Mouse (Mus musculus) midbrain, embryonic 16.5 days (tissue): ENCODE results near the gene Slc25a21. TPM values are rescaled to one million over a fixed set of nuclear protein-coding genes. Genes with fewer than 3 reads are reported as not detected.

Experiments used
- ATAC-seq: fragments of 200-750 bp; cut with Nextera tagmentation; 2 replicates; pipeline ENCODE4 v1.8.0; 2017; ENCODE audit warnings: moderate TSS enrichment
- H3K27ac ChIP-seq: fragments of 300-500 bp; sonication (generic); 2 replicates; pipeline ENCODE4 v1.5.1; 2014; ENCODE audit warnings: mild to moderate bottlenecking, low read length, mixed read lengths
- H3K27me3 ChIP-seq: fragments of 300-500 bp; sonication (generic); 2 replicates; pipeline ENCODE4 v1.6.1; 2014; ENCODE audit warnings: low read depth, low read length, mixed read lengths; ENCODE audit not compliant: control insufficient read depth, insufficient read depth
- H3K36me3 ChIP-seq: fragments of 300-500 bp; sonication (generic); 2 replicates; pipeline ENCODE4 v1.6.1; 2014; ENCODE audit warnings: mild to moderate bottlenecking, low read length, moderate library complexity, mixed read lengths; ENCODE audit not compliant: control insufficient read depth, insufficient read depth
- H3K4me1 ChIP-seq: fragments of 300-500 bp; sonication (generic); 2 replicates; pipeline ENCODE4 v1.6.1; 2014; ENCODE audit warnings: mild to moderate bottlenecking, low read length, mixed read lengths; ENCODE audit not compliant: control insufficient read depth, insufficient read depth
- H3K4me2 ChIP-seq: fragments of 300-500 bp; sonication (generic); 2 replicates; pipeline ENCODE4 v1.6.1; 2014; ENCODE audit warnings: mild to moderate bottlenecking, low read length, mixed read lengths
- H3K4me3 ChIP-seq: fragments of 300-500 bp; sonication (generic); 2 replicates; pipeline ENCODE4 v1.5.1; 2014; ENCODE audit warnings: low read depth, mild to moderate bottlenecking, low read length, moderate library complexity, mixed read lengths
- H3K9ac ChIP-seq: fragments of 300-500 bp; sonication (generic); 2 replicates; pipeline ENCODE4 v1.6.1; 2014; ENCODE audit warnings: low read depth, low read length, mixed read lengths
- H3K9me3 ChIP-seq: fragments of 300-500 bp; sonication (generic); replicated peaks from 2 replicates; pipeline ENCODE4 v1.6.1; 2014; ENCODE audit warnings: mild to moderate bottlenecking, low read length, mixed read lengths; ENCODE audit not compliant: control insufficient read depth, poor library complexity, severe bottlenecking
- WGBS: fragments of 180-500 bp; shearing (Covaris S2); extraction: QIAGEN DNeasy Blood & Tissue Kit; methylation state at CpG from one replicate; pipeline ENCODE4 v1.1.7; 2014; 5-methylcytosine and 5-hydroxymethylcytosine counted together
- polyA plus RNA-seq: library from polyadenylated mRNA; unstranded; fragments of >200 nt; fragmentation: Nextera tagmentation; extraction: Ambion mirVana; gene quantifications from 2 replicates; pipeline ENCODE4 v1.2.1, GENCODE M21; 2015

Gene Slc25a21
- polyA plus RNA-seq, 1 experiment from 2014 or later = 0.26 TPM

DNA sequence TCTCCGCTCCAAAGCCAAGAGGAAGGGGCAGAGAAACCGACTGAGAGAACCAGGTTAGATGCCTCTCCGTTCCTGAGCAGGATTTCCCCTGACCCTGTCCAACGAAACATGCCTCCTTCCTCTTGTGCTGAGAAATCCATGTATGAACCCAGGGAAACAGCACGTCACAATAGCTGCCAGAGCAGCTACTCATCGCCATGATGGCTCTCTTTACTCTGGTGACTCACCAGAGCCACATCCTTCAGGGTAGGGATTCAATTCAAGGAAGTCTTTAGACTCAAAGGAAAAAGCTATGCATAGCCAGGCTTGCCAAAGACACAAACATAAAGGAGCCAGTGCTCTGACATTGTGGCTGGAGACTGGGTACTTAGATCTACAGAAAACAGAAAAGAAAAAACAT, 37.4 kb downstream of the Slc25a21 start:
- ATAC-seq = no peak
- no peak overlapping the region for H3K9ac ChIP-seq

DNA sequence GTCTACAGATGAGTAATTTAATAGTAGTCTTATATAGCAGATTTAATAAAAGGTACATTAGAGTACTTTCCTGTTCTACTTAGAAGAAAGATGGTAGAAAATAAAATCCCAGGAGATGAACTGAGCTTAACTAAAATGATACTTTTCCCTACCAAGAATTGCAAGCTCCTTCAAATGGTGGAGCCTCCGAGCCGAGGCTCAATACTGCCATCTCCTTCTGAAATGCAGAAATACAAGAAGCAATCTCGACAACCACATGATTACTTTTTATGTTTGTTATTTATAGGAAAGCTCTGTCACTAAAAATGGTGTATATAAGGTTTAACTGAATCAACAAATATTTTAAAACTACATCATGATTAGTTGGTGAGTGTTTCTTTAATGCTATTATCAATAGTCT, 39.0 kb downstream of the Slc25a21 start:
- H3K36me3 ChIP-seq = no peaks in the 10 kb centered on the region
- no peak for ATAC-seq
- H3K4me3 ChIP-seq = no peak overlapping the region
- no peak overlapping the region for H3K9ac ChIP-seq
- no peaks in the 10 kb centered on the region for H3K9me3 ChIP-seq
- H3K27ac ChIP-seq = no peak overlapping the region
- H3K4me2 ChIP-seq = no peak overlapping the region
- WGBS = 66% methylated on average over 3 of the region's 3 CpGs
- no peaks in the 10 kb centered on the region for H3K4me1 ChIP-seq
- H3K27me3 ChIP-seq = no peaks in the 10 kb centered on the region

More for the DNA sequence above, 37.4 kb downstream of the Slc25a21 start:
- Histone ChIP-seq H3K4me3 (no peak overlapping the region), H3K9me3 (no peaks in the 10 kb centered on the region), H3K27ac (no peak overlapping the region), H3K36me3 (no peaks in the 10 kb centered on the region), H3K4me2 (no peak overlapping the region), H3K27me3 (no peaks in the 10 kb centered on the region), H3K4me1 (no peaks in the 10 kb centered on the region)
- WGBS = 86% methylated on average over 6 of the region's 6 CpGs

DNA sequence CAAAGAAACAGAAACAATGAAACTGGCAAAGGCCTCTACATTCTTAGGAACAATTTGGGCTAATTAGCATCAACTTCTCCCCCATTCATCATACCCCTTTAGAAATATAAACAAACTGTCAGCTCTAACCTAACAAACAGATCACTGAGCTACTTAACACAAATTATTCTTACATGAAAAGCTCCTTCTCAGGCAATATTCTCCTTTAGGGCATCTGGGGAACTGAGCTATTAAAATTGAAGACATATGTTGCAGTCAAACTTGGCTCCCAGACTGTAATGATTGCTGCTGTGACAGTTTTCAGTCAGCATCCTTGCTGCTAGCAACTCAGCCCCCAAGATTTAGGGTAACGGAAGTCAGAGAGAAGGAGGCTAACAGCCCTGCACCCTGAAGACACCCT, 58.3 kb downstream of the Slc25a21 start:
- no peaks in the 10 kb centered on the region for H3K36me3 ChIP-seq
- no peak overlapping the region for H3K4me3 ChIP-seq
- H3K9me3 ChIP-seq = no peaks in the 10 kb centered on the region
- no peak overlapping the region for H3K4me2 ChIP-seq
- no peak for ATAC-seq
- no peaks in the 10 kb centered on the region for H3K27me3 ChIP-seq
- 55% methylated on average over 1 of the region's 1 CpGs for WGBS
- H3K9ac ChIP-seq = no peak overlapping the region
- no peak overlapping the region for H3K27ac ChIP-seq
- H3K4me1 ChIP-seq = no peaks in the 10 kb centered on the region

DNA sequence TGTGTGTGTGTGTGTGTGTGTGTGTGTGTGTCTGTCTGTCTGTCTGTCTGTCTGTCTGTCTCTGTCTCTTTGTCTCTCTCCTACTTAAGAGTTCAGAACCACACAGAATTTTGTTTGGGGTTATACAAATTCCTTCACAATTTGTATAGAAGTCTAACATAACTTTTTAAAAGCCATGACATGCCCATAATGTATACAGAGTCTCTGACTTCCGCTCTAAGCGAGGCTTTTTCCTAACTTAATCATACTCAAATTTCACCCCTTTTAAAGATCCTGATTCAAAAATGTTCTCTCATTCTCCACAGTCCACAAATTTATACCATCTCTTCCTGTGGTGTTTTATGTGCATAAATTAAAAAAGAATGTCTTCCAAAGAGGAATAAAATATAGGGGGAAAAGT, 59.5 kb downstream of the Slc25a21 start:
- no peak for ATAC-seq
- Histone ChIP-seq H3K4me3 (no peak overlapping the region), H3K9ac (no peak overlapping the region), H3K9me3 (no peaks in the 10 kb centered on the region), H3K27me3 (no peaks in the 10 kb centered on the region), H3K27ac (no peak overlapping the region), H3K4me1 (no peaks in the 10 kb centered on the region), H3K4me2 (no peak overlapping the region), H3K36me3 (no peaks in the 10 kb centered on the region)
- WGBS = 88% methylated on average over 2 of the region's 2 CpGs

DNA sequence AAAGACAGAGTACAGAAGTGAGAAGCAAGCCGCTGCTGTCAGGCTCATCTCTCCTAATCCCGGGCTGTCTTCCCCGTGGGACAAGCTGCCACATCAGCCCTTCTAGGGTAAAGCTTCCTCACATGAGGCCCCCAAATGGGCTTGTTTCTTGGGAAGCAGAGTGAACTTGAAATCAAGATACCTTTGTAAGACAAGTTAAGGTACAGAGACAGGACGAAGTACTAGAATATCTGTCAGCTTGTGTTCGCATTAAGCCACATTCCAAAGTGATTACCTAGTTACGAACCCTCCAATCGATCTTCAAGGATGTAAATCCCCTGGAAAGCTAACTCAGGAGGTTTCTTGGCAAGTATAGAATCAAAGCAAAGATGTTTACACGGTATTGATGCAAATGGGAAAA, 78.7 kb downstream of the Slc25a21 start:
- no peaks in the 10 kb centered on the region for H3K36me3 ChIP-seq
- H3K9me3 ChIP-seq = no peaks in the 10 kb centered on the region
- H3K27ac ChIP-seq = no peak overlapping the region
- ATAC-seq = no peak
- no peak overlapping the region for H3K9ac ChIP-seq
- H3K27me3 ChIP-seq = no peaks in the 10 kb centered on the region
- H3K4me1 ChIP-seq = no peaks in the 10 kb centered on the region; the same call in 1 of the 2 replicates
- H3K4me3 ChIP-seq = no peak overlapping the region
- no peak overlapping the region for H3K4me2 ChIP-seq
- 15% methylated on average over 8 of the region's 8 CpGs for WGBS

DNA sequence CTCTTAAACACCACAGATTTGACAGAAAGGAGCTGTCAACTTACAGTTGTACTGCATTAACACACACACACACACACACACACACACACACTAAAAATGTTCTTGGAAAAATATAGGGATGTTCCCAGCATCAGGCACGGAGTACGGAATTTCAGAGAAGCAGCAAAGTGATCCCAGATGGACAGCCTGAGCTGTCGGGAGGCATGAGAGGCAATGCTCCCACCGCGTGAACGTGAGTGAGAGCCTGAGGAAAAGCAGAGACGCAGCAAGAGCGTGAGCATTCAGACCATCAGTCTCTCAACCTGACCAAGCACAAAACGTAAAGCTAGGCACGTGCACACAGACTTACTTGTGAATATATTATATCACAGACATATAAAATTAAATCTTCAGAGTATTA, 81.8 kb downstream of the Slc25a21 start:
- H3K4me1 ChIP-seq = no peaks in the 10 kb centered on the region; the same call in 1 of the 2 replicates
- ATAC-seq = no peak
- H3K36me3 ChIP-seq = no peaks in the 10 kb centered on the region
- H3K4me2 ChIP-seq = no peak overlapping the region
- no peak overlapping the region for H3K4me3 ChIP-seq
- H3K9ac ChIP-seq = no peak overlapping the region
- H3K27me3 ChIP-seq = no peaks in the 10 kb centered on the region
- H3K27ac ChIP-seq = no peak overlapping the region
- WGBS = 89% methylated on average over 10 of the region's 10 CpGs
- H3K9me3 ChIP-seq = no peaks in the 10 kb centered on the region

DNA sequence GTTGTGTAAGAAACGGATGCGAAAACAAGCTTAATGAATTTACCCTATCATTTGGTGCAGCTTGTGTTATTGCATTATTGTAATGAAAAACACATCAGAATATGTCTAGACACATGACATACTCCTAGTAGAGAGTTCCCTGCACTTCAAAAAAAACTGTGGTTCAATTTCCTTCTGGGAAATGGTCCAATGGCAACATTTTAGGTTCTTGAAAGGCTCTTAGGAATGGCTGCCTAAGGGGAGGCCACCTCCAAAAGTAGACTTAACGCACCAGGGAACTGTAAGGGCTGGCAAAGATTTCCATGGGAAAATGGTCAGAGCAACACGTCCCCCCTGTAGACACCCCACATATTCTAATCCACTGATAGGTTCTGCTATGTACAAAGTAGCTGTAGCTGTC, 87.9 kb downstream of the Slc25a21 start:
- H3K27ac ChIP-seq = no peak overlapping the region

DNA sequence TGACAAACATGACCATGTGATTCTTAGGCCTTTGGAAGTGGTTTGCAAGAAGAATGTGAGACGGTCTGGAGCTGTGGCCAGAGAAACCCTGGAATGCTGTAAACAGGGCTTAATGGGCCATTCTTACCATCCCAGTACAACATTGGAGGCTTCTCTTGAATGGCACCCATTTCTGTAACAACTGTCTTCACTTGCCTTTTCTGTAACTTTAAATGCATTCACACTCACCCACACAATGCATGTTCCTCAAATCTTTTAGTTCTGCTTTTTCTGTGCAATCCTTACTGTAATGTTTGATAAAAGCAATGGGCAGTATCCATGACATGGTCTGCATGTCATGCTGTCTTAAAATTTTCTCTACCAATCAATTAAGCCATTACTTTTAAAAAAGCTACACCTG, 95.0 kb downstream of the Slc25a21 start:
- ATAC-seq = no peak
- WGBS = 88% methylated on average over 1 of the region's 1 CpGs
- no peaks in the 10 kb centered on the region; the same call in 1 of the 2 replicates for H3K9me3 ChIP-seq

More for the DNA sequence above, 87.9 kb downstream of the Slc25a21 start:
- no peak overlapping the region for H3K9ac ChIP-seq
- H3K4me3 ChIP-seq = no peak overlapping the region
- ATAC-seq = no peak
- no peaks in the 10 kb centered on the region for H3K36me3 ChIP-seq
- WGBS = 92% methylated on average over 4 of the region's 4 CpGs
- no peaks in the 10 kb centered on the region for H3K9me3 ChIP-seq
- no peaks in the 10 kb centered on the region for H3K4me1 ChIP-seq
- H3K27me3 ChIP-seq = no peaks in the 10 kb centered on the region
- no peak overlapping the region for H3K4me2 ChIP-seq

DNA sequence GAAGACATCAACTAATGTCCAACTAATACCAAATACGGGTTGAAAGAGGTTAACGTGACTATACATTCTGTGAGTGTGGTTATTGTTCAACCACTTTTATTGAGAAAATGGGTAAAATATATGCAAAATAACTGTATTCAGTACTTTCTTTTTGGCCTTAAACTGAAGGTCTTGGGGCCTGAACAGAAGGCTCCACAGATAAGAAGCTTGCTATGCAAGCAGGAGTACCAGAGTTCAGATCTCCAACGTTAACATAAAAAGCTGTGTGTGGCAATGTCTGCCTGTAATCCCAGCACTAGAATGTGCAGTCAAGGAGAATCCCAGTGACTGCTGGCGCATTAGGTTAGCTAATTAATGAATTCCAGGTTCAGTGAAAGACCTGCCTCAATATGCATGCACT, 96.7 kb downstream of the Slc25a21 start:
- H3K27me3 ChIP-seq = no peaks in the 10 kb centered on the region
- no peaks in the 10 kb centered on the region; the same call in 1 of the 2 replicates for H3K9me3 ChIP-seq
- ATAC-seq = no peak
- no peaks in the 10 kb centered on the region for H3K36me3 ChIP-seq
- no peak overlapping the region for H3K4me2 ChIP-seq
- H3K9ac ChIP-seq = no peak overlapping the region
- H3K4me3 ChIP-seq = no peak overlapping the region
- WGBS = 83% methylated on average over 4 of the region's 4 CpGs
- H3K4me1 ChIP-seq = no peaks in the 10 kb centered on the region
- H3K27ac ChIP-seq = no peak overlapping the region

More for the DNA sequence above, 95.0 kb downstream of the Slc25a21 start:
- no peaks in the 10 kb centered on the region for H3K36me3 ChIP-seq
- no peak overlapping the region for H3K4me2 ChIP-seq
- no peak overlapping the region for H3K4me3 ChIP-seq
- H3K4me1 ChIP-seq = no peaks in the 10 kb centered on the region
- H3K27ac ChIP-seq = no peak overlapping the region
- H3K27me3 ChIP-seq = no peaks in the 10 kb centered on the region
- no peak overlapping the region for H3K9ac ChIP-seq
